In genomic region chr17:57358441-57358840, GRCm38 (mm10) we compare ENCODE assay signal across 14 mouse cellular contexts. TPM values are rescaled to one million over a fixed set of nuclear protein-coding genes. Genes with fewer than 3 reads are reported as not detected.
DNase-seq lines count a peak whose midpoint lies in the region; ATAC-seq and TF ChIP-seq lines count a peak whose summit lies in the region.
"Had no signal": no experiment of that assay in that cellular context is flagged by ENCODE, and none has a peak within 500 bp of the region (broad histone marks: within the 10 kb centered on the region; RNA-seq: fewer than 3 reads in every experiment).

Gene Adgre1, plus strand, starts transcription at chr17:57358691.

- no peak within 1 kb of the TSS for H3K9ac ChIP-seq in liver, embryonic 14.5 days (replicated peaks)
- no peak within 1 kb of the TSS for H3K9ac ChIP-seq in hindbrain, embryonic 13.5 days
- H3K9ac ChIP-seq: heart, embryonic 15.5 days had no signal

- H3K27me3 ChIP-seq in liver, embryonic 14.5 days (ENCODE audit: control insufficient read depth, insufficient read depth, low read length): no peaks in the 10 kb centered on the region
- H3K27me3 ChIP-seq in small intestine, adult 2 months (ENCODE audit: control insufficient read depth, insufficient read depth, low read length): no peaks in the 10 kb centered on the region
- no peaks in the 10 kb centered on the region for H3K27me3 ChIP-seq in hindbrain, embryonic 13.5 days
- H3K27me3 ChIP-seq: heart, embryonic 15.5 days had no signal

- TF ChIP-seq EP300 in liver, embryonic 14.5 days (IDR thresholded peaks at IDR 0.05; ENCODE audit: low read depth): no peak

- 16% methylated on average over 1 of the region's 1 CpGs for WGBS in liver, embryonic 14.5 days (ENCODE audit: insufficient replicate concordance)
- WGBS in small intestine, adult 2 months: 38% methylated on average over 1 of the region's 1 CpGs
- 7% methylated on average over 1 of the region's 1 CpGs for WGBS in hindbrain, embryonic 13.5 days

- no peaks in the 10 kb centered on the region for H3K9me3 ChIP-seq in liver, embryonic 14.5 days (ENCODE audit: control insufficient read depth, low read length)
- no peaks in the 10 kb centered on the region for H3K9me3 ChIP-seq in hindbrain, embryonic 13.5 days
- H3K9me3 ChIP-seq: heart, embryonic 15.5 days had no signal

- no peak for ATAC-seq in liver, embryonic 14.5 days (ENCODE audit: insufficient read depth)
- no peak for ATAC-seq in hindbrain, embryonic 13.5 days (ENCODE audit: low FRiP score)
- ATAC-seq: hindbrain, postnatal 0 days had no signal

- TF ChIP-seq CTCF in liver, embryonic 14.5 days (IDR thresholded peaks at IDR 0.05; ENCODE audit: low read depth): no peak
- TF ChIP-seq CTCF in small intestine, adult 2 months (IDR thresholded peaks at IDR 0.05; ENCODE audit: extremely low read depth, insufficient read length, insufficient replicate concordance, low read depth, low read length): no peak

- H3K4me2 ChIP-seq in liver, embryonic 14.5 days (ENCODE audit: low read depth): 0 out of 2 replicates have a peak within 1 kb of the TSS, but pooled peaks have one; percentile 4
- H3K4me2 ChIP-seq in hindbrain, embryonic 13.5 days: no peak within 1 kb of the TSS
- H3K4me2 ChIP-seq: heart, embryonic 15.5 days had no signal

- DNase-seq in heart, adult 11 months: peak; percentile 96
- DNase-seq in heart, adult 8-10 months (ENCODE audit: low spot score): no peak
- peak; percentile 10 for DNase-seq in testis, postnatal 10 days (ENCODE audit: low spot score)
- DNase-seq in testis, postnatal 14 days (ENCODE audit: low spot score): no peak
- DNase-seq in liver, embryonic 14.5 days (ENCODE audit: low read depth in 3 of 3, low spot score in 3 of 3): no peak
- DNase-seq in left cerebral cortex, adult 18-20 months (ENCODE audit: low spot score in 2 of 2): no peak
- DNase-seq: embryo, embryonic 11 days; gastrocnemius, postnatal 14 days; right cerebral cortex, postnatal 4 days had no signal

- TF ChIP-seq POLR2A in small intestine, adult 2 months (IDR thresholded peaks at IDR 0.05; ENCODE audit: low read depth, low read length): no peak

- no peak within 1 kb of the TSS for H3K27ac ChIP-seq in liver, embryonic 14.5 days
- 0 out of 2 replicates have a peak within 1 kb of the TSS, but pooled peaks have one; percentile 27 for H3K27ac ChIP-seq in small intestine, adult 2 months (ENCODE audit: insufficient read depth, low read depth, low read length)
- H3K27ac ChIP-seq in hindbrain, embryonic 13.5 days: no peak within 1 kb of the TSS
- H3K27ac ChIP-seq: heart, embryonic 15.5 days; hindbrain, postnatal 0 days had no signal

- H3K4me3 ChIP-seq in liver, embryonic 14.5 days (ENCODE audit: insufficient read depth in 1 of 2, low read depth in 2 of 2, low read length in 2 of 2): peak within 1 kb of the TSS in 1 of 2 experiments; percentile 18; a peak in 1 of 4 replicates
- H3K4me3 ChIP-seq in small intestine, adult 2 months (ENCODE audit: low read depth, low read length): peak within 1 kb of the TSS; percentile 46; the same call in 1 of the 2 replicates
- no peak within 1 kb of the TSS for H3K4me3 ChIP-seq in hindbrain, embryonic 13.5 days
- H3K4me3 ChIP-seq: heart, embryonic 15.5 days had no signal

- no peaks in the 10 kb centered on the region for H3K36me3 ChIP-seq in liver, embryonic 14.5 days (replicated peaks; ENCODE audit: control insufficient read depth, insufficient read depth, low read depth)
- no peaks in the 10 kb centered on the region for H3K36me3 ChIP-seq in small intestine, adult 2 months (ENCODE audit: control insufficient read depth, insufficient read depth, low read length)
- H3K36me3 ChIP-seq in hindbrain, embryonic 13.5 days: no peaks in the 10 kb centered on the region
- H3K36me3 ChIP-seq: heart, embryonic 15.5 days had no signal

- peaks cover 0 to 3% of the 10 kb centered on the region in 2 experiments; a peak in 1 of 4 replicates for H3K4me1 ChIP-seq in liver, embryonic 14.5 days (replicated peaks; ENCODE audit: control insufficient read depth in 2 of 2, insufficient read depth in 2 of 2, low read length in 1 of 2)
- H3K4me1 ChIP-seq in small intestine, adult 2 months (ENCODE audit: control insufficient read depth, insufficient read depth, insufficient read length, low read length): no peaks in the 10 kb centered on the region
- no peaks in the 10 kb centered on the region for H3K4me1 ChIP-seq in hindbrain, embryonic 13.5 days (replicated peaks)
- H3K4me1 ChIP-seq: heart, embryonic 15.5 days had no signal

RNA-seq across cellular contexts. Expression of gene Adgre1, which starts in this region (rescaled TPM):
- 10 to 100 TPM in 1 of 4 experiments, 1 to 10 TPM in 3; 4.0 to 16.4 (median 5.3) TPM for total RNA-seq in heart, adult 8-10 months (2022)
- polyA plus RNA-seq in liver, embryonic 14.5 days (2012; rRNA removed): 9.9 and 10.9 TPM in 2 replicates
- 20.4 and 22.4 TPM in 2 replicates for polyA plus RNA-seq in liver, embryonic 14.5 days (2014; fragmentation: Nextera tagmentation; extraction: Ambion mirVana)
- polyA plus RNA-seq in small intestine, adult 2 months (2012; rRNA removed): 2.4 and 4.1 TPM in 2 replicates
- 4.7 and 6.9 TPM in 2 replicates for polyA plus RNA-seq in hindbrain, embryonic 13.5 days (2015; fragmentation: Nextera tagmentation; extraction: Ambion mirVana)
- total RNA-seq in left cerebral cortex, adult 18-20 months (2021): 1 to 10 TPM; 4.8 to 7.4 TPM
- polyA plus RNA-seq: C2C12 had no signal

Comparison
In these comparisons a context has a peak if more than half of its experiments do, and no peak if none do; other contexts are left out.
1. DNase-seq: peak in heart, adult 11 months (single experiment) and testis, postnatal 10 days (single experiment); none in heart, adult 8-10 months (single experiment), testis, postnatal 14 days (single experiment), liver, embryonic 14.5 days (0 of 3) and left cerebral cortex, adult 18-20 months (0 of 2).